Mouse (Mus musculus): ENCODE data around the gene Gpr108. TPM values are rescaled to one million over a fixed set of nuclear protein-coding genes. Genes with fewer than 3 reads are reported as not detected.
"Not testable (repeated sequence)": the region's sequence is repeated elsewhere in the genome, so short reads cannot be mapped to it uniquely, and the experiment has no call there.

Gene Gpr108
- polyA plus RNA-seq, 1 experiment from 2014 or later, result 21.1 TPM

GRCm38 (mm10) chr17:57285077-57285476, 36.8 kb upstream of the Gpr108 start:
- no peaks in the 10 kb centered on the region for H3K27me3 ChIP-seq (ENCODE audit: control insufficient read depth, insufficient read depth, low read depth, low read length)
- no peak for ATAC-seq
- no peaks in the 10 kb centered on the region for H3K36me3 ChIP-seq (ENCODE audit: control insufficient read depth, insufficient read depth, low read length)
- H3K9me3 ChIP-seq (replicated peaks; ENCODE audit: control insufficient read depth, low read length, poor library complexity, severe bottlenecking), result no peaks in the 10 kb centered on the region
- no peak overlapping the region for H3K4me3 ChIP-seq (ENCODE audit: low read depth, low read length)
- no peak overlapping the region for H3K9ac ChIP-seq (ENCODE audit: low read depth, low read length)
- 74% methylated on average over 2 of the region's 2 CpGs for WGBS
- no peaks in the 10 kb centered on the region for H3K4me1 ChIP-seq (ENCODE audit: control insufficient read depth, insufficient read depth, low read length)
- H3K27ac ChIP-seq (ENCODE audit: low read length), result no peak overlapping the region
- no peak overlapping the region for H3K4me2 ChIP-seq (ENCODE audit: low read length)

GRCm38 (mm10) chr17:57283906-57284305, 35.7 kb upstream of the Gpr108 start:
- no peak for ATAC-seq
- 80% methylated on average over 5 of the region's 5 CpGs for WGBS

GRCm38 (mm10) chr17:57280411-57280810, 32.2 kb upstream of the Gpr108 start:
- Histone ChIP-seq H3K27ac (ENCODE audit: low read length) (no peak overlapping the region), H3K27me3 (ENCODE audit: control insufficient read depth, insufficient read depth, low read depth, low read length) (no peaks in the 10 kb centered on the region; the same call in 1 of the 2 replicates), H3K4me3 (ENCODE audit: low read depth, low read length) (no peak overlapping the region), H3K9ac (ENCODE audit: low read depth, low read length) (no peak overlapping the region), H3K4me2 (ENCODE audit: low read length) (no peak overlapping the region), H3K4me1 (ENCODE audit: control insufficient read depth, insufficient read depth, low read length) (peaks cover 7% of the 10 kb centered on the region), H3K36me3 (ENCODE audit: control insufficient read depth, insufficient read depth, low read length) (no peaks in the 10 kb centered on the region), H3K9me3 (replicated peaks; ENCODE audit: control insufficient read depth, low read length, poor library complexity, severe bottlenecking) (no peaks in the 10 kb centered on the region)
- 74% methylated on average over 3 of the region's 3 CpGs for WGBS
- no peak for ATAC-seq

More at GRCm38 (mm10) chr17:57283906-57284305, 35.7 kb upstream of the Gpr108 start:
- H3K9ac ChIP-seq (ENCODE audit: low read depth, low read length), result no peak overlapping the region
- H3K4me3 ChIP-seq (ENCODE audit: low read depth, low read length), result no peak overlapping the region
- no peak overlapping the region for H3K4me2 ChIP-seq (ENCODE audit: low read length)
- H3K9me3 ChIP-seq (replicated peaks; ENCODE audit: control insufficient read depth, low read length, poor library complexity, severe bottlenecking), result no peaks in the 10 kb centered on the region
- no peak overlapping the region for H3K27ac ChIP-seq (ENCODE audit: low read length)
- no peaks in the 10 kb centered on the region for H3K27me3 ChIP-seq (ENCODE audit: control insufficient read depth, insufficient read depth, low read depth, low read length)
- no peaks in the 10 kb centered on the region for H3K4me1 ChIP-seq (ENCODE audit: control insufficient read depth, insufficient read depth, low read length)
- H3K36me3 ChIP-seq (ENCODE audit: control insufficient read depth, insufficient read depth, low read length), result no peaks in the 10 kb centered on the region

- no peak overlapping the region for H3K27ac ChIP-seq (ENCODE audit: low read length)
- no peaks in the 10 kb centered on the region for H3K36me3 ChIP-seq (ENCODE audit: control insufficient read depth, insufficient read depth, low read length)
- peaks cover 7% of the 10 kb centered on the region for H3K4me1 ChIP-seq (ENCODE audit: control insufficient read depth, insufficient read depth, low read length)
- H3K4me3 ChIP-seq (ENCODE audit: low read depth, low read length), result no peak overlapping the region
- H3K9me3 ChIP-seq (replicated peaks; ENCODE audit: control insufficient read depth, low read length, poor library complexity, severe bottlenecking), result no peaks in the 10 kb centered on the region
- 60% methylated on average over 9 of the region's 9 CpGs for WGBS
- ATAC-seq, result no peak
- H3K9ac ChIP-seq (ENCODE audit: low read depth, low read length), result no peak overlapping the region
- no peak overlapping the region for H3K4me2 ChIP-seq (ENCODE audit: low read length)
- no peaks in the 10 kb centered on the region; the same call in 1 of the 2 replicates for H3K27me3 ChIP-seq (ENCODE audit: control insufficient read depth, insufficient read depth, low read depth, low read length)
These were observed 31.5 kb upstream of the Gpr108 start for GRCm38 (mm10) chr17:57279591-57280224.

GRCm38 (mm10) chr17:57278943-57279590, 30.8 kb upstream of the Gpr108 start, which contains the start of gene Vav1:
Vav1 (plus strand) TSS chr17:57279100.
- H3K27ac ChIP-seq (ENCODE audit: low read length), result no peak within 1 kb of the TSS
- 75% methylated on average over 25 of the region's 26 CpGs for WGBS

GRCm38 (mm10) chr17:57278537-57278936, 30.3 kb upstream of the Gpr108 start:
- 96% methylated on average over 2 of the region's 2 CpGs for WGBS
- no peak for ATAC-seq
- Histone ChIP-seq H3K4me2 (ENCODE audit: low read length) (no peak overlapping the region), H3K36me3 (ENCODE audit: control insufficient read depth, insufficient read depth, low read length) (no peaks in the 10 kb centered on the region), H3K9ac (ENCODE audit: low read depth, low read length) (no peak overlapping the region), H3K9me3 (replicated peaks; ENCODE audit: control insufficient read depth, low read length, poor library complexity, severe bottlenecking) (no peaks in the 10 kb centered on the region), H3K4me3 (ENCODE audit: low read depth, low read length) (no peak overlapping the region), H3K27me3 (ENCODE audit: control insufficient read depth, insufficient read depth, low read depth, low read length) (peaks cover 4% of the 10 kb centered on the region; the same call in 1 of the 2 replicates), H3K27ac (ENCODE audit: low read length) (no peak overlapping the region), H3K4me1 (ENCODE audit: control insufficient read depth, insufficient read depth, low read length) (peaks cover 7% of the 10 kb centered on the region)

More at GRCm38 (mm10) chr17:57278943-57279590, 30.8 kb upstream of the Gpr108 start, which contains the start of gene Vav1:
- Histone ChIP-seq H3K4me2 (ENCODE audit: low read length) (no peak within 1 kb of the TSS), H3K9me3 (replicated peaks; ENCODE audit: control insufficient read depth, low read length, poor library complexity, severe bottlenecking) (no peaks in the 10 kb centered on the region), H3K36me3 (ENCODE audit: control insufficient read depth, insufficient read depth, low read length) (no peaks in the 10 kb centered on the region), H3K4me3 (ENCODE audit: low read depth, low read length) (no peak within 1 kb of the TSS), H3K27me3 (ENCODE audit: control insufficient read depth, insufficient read depth, low read depth, low read length) (no peaks in the 10 kb centered on the region; the same call in 1 of the 2 replicates), H3K9ac (ENCODE audit: low read depth, low read length) (no peak within 1 kb of the TSS), H3K4me1 (ENCODE audit: control insufficient read depth, insufficient read depth, low read length) (peaks cover 7% of the 10 kb centered on the region)
- no peak for ATAC-seq

GRCm38 (mm10) chr17:57277598-57278261, 29.5 kb upstream of the Gpr108 start:
- H3K4me1 ChIP-seq (ENCODE audit: control insufficient read depth, insufficient read depth, low read length); ATAC-seq; H3K4me2 ChIP-seq (ENCODE audit: low read length); H3K27ac ChIP-seq (ENCODE audit: low read length); H3K9ac ChIP-seq (ENCODE audit: low read depth, low read length); H3K36me3 ChIP-seq (ENCODE audit: control insufficient read depth, insufficient read depth, low read length); H3K9me3 ChIP-seq (replicated peaks; ENCODE audit: control insufficient read depth, low read length, poor library complexity, severe bottlenecking); H3K4me3 ChIP-seq (ENCODE audit: low read depth, low read length): not testable (repeated sequence)
- 88% methylated on average over 4 of the region's 5 CpGs for WGBS
- H3K27me3 ChIP-seq (ENCODE audit: control insufficient read depth, insufficient read depth, low read depth, low read length), result peaks cover 11% of the 10 kb centered on the region

- no peaks in the 10 kb centered on the region for H3K36me3 ChIP-seq (ENCODE audit: control insufficient read depth, insufficient read depth, low read length)
- H3K9me3 ChIP-seq (replicated peaks; ENCODE audit: control insufficient read depth, low read length, poor library complexity, severe bottlenecking), result no peaks in the 10 kb centered on the region
- no peak overlapping the region for H3K27ac ChIP-seq (ENCODE audit: low read length)
- WGBS, result under 1% methylated on average over 20 of the region's 20 CpGs
- peaks cover 7% of the 10 kb centered on the region for H3K4me1 ChIP-seq (ENCODE audit: control insufficient read depth, insufficient read depth, low read length)
- peak overlapping the region; percentile 71 for H3K4me2 ChIP-seq (ENCODE audit: low read length)
- H3K27me3 ChIP-seq (ENCODE audit: control insufficient read depth, insufficient read depth, low read depth, low read length), result peaks cover 11% of the 10 kb centered on the region
- peak overlapping the region; percentile 49 for H3K4me3 ChIP-seq (ENCODE audit: low read depth, low read length)
- ATAC-seq, result peak; percentile 81
- H3K9ac ChIP-seq (ENCODE audit: low read depth, low read length), result no peak overlapping the region
These were observed 28.4 kb upstream of the Gpr108 start for GRCm38 (mm10) chr17:57276634-57277121.

- H3K9ac ChIP-seq (ENCODE audit: low read depth, low read length), result peak overlapping the region; percentile 48
- peak; percentile 56 for ATAC-seq
- peaks cover 7% of the 10 kb centered on the region for H3K4me1 ChIP-seq (ENCODE audit: control insufficient read depth, insufficient read depth, low read length)
- WGBS, result 4% methylated on average over 13 of the region's 13 CpGs
- H3K4me2 ChIP-seq (ENCODE audit: low read length), result peak overlapping the region; percentile 71
- H3K4me3 ChIP-seq (ENCODE audit: low read depth, low read length), result peak overlapping the region; percentile 49
- H3K36me3 ChIP-seq (ENCODE audit: control insufficient read depth, insufficient read depth, low read length), result no peaks in the 10 kb centered on the region
- peaks cover 11% of the 10 kb centered on the region for H3K27me3 ChIP-seq (ENCODE audit: control insufficient read depth, insufficient read depth, low read depth, low read length)
- no peak overlapping the region for H3K27ac ChIP-seq (ENCODE audit: low read length)
- H3K9me3 ChIP-seq (replicated peaks; ENCODE audit: control insufficient read depth, low read length, poor library complexity, severe bottlenecking), result no peaks in the 10 kb centered on the region
These were observed 27.7 kb upstream of the Gpr108 start for GRCm38 (mm10) chr17:57275997-57276351.
